Mouse (Mus musculus) megakaryocyte-erythroid progenitor cell, adult 5-6 weeks (primary cell): ENCODE data around the gene Mapk9. TPM values are rescaled to one million over a fixed set of nuclear protein-coding genes. Genes with fewer than 3 reads are reported as not detected.

Source experiments
- ATAC-seq: replicated peaks from 2 replicates; pipeline ENCODE4 v1.8.0; 2016; ENCODE audit warnings: mild to moderate bottlenecking, inconsistent platforms; ENCODE audit not compliant: severe bottlenecking, poor library complexity, low FRiP score, low TSS enrichment
- total RNA-seq, 2 experiments: library from RNA; stranded (forward) in 1 of 2; stranded (reverse) in 1 of 2; fragments of 200-1000, 215-1000 nt in 1 of 2; fragments of >200 nt in 1 of 2; fragmentation: Nextera tagmentation in 1 of 2; gene quantifications; 2 replicates each; pipeline ENCODE4 v1.2.3; 2014 to 2017

Gene Mapk9
- total RNA-seq, 2 experiments from 2014 or later = 94.5 to 107 TPM

DNA sequence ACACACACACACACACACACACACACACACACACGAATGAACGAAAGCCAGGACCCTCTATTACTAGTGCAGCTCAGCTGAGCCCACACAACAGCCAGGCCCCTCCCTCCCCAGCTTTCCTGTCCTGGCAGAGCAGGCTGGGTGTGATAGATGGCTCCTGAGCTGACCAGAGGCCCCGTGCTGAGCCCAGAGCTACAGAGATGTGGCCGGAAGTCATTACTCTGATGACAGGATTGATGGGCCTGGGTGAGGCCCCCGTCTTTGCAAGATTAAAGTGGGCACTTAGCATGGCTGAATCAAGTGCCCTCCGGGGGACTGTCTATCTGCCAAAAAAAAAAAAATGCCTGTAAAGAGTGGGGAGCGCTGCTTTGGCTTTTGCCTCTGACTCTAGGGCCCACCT is 85.3 kb downstream of the Mapk9 start:
- no peak for ATAC-seq

DNA sequence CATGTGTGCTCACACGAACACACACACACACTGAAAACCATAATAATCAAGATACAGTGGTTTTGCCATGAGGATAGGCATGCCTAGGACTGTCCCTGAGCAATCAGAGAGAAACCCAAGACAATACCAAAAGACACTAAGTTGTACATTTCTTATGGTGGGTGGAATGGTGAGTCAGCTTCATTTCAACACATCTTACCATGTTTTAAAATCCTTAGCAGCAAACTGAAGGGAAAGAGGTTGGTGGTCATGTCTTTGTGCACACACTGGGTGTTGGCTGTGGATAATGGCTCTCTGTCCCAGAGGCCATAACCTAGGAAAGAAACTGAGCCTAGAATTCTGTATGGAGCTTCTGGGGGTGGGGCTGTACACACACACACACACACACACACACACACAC is 87.3 kb downstream of the Mapk9 start:
- ATAC-seq = no peak

DNA sequence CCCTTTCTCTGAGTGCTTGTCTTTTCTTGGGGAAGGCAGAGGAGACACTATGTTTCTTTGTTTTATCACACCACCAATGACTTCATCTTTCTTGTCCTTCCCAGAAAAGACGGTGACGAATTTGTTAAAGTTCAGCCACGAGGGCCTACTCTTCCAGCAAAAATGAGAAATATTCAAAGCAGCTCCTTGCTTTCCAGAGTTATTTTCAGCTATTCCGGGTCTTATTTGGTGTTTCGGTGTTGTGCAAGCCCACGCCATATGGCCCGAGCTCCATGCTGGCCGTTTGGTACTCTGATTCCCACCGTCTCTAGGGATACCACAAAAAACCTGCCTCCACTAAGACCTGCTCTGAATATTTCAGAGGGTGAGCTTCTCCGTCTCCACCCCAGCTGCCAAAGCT is 87.8 kb downstream of the Mapk9 start:
- no peak for ATAC-seq

Other genes with a start within 250 kb of the Mapk9 start
- not detected in 2 replicates for gene Flt4, start 237.5 kb upstream of the Mapk9 start, total RNA-seq (2014; fragmentation: Nextera tagmentation)
- gene Flt4, start 237.5 kb upstream of the Mapk9 start, total RNA-seq (2017) = not detected in 2 replicates
- not detected in 2 replicates for gene Scgb3a1, start 183.1 kb upstream of the Mapk9 start, total RNA-seq (2014; fragmentation: Nextera tagmentation)
- gene Scgb3a1, start 183.1 kb upstream of the Mapk9 start, total RNA-seq (2017) = not detected in 2 replicates
- gene Cnot6, start 134.0 kb upstream of the Mapk9 start, total RNA-seq (2014; fragmentation: Nextera tagmentation) = 104 and 127 TPM in 2 replicates
- 69.7 and 111 TPM in 2 replicates for gene Cnot6, start 134.0 kb upstream of the Mapk9 start, total RNA-seq (2017)
- 0.87 and 1.0 TPM in 2 replicates for gene Gfpt2, start 52.6 kb upstream of the Mapk9 start, total RNA-seq (2014; fragmentation: Nextera tagmentation)
- gene Gfpt2, start 52.6 kb upstream of the Mapk9 start, total RNA-seq (2017) = 2.3 and 2.9 TPM in 2 replicates
- gene Rasgef1c, start 55.1 kb downstream of the Mapk9 start, total RNA-seq (2014; fragmentation: Nextera tagmentation) = 1.4 and 5.6 TPM in 2 replicates
- 1.2 TPM in 2 replicates for gene Rasgef1c, start 55.1 kb downstream of the Mapk9 start, total RNA-seq (2017)
- 63.4 and 63.8 TPM in 2 replicates for gene Rnf130, start 178.6 kb downstream of the Mapk9 start, total RNA-seq (2014; fragmentation: Nextera tagmentation)
- 115 and 134 TPM in 2 replicates for gene Rnf130, start 178.6 kb downstream of the Mapk9 start, total RNA-seq (2017)